Mouse (Mus musculus) fibroblast of lung, adult 2 months (primary cell): ENCODE data around the gene Zbtb18.
"Not testable (repeated sequence)": the region's sequence is repeated elsewhere in the genome, so short reads cannot be mapped to it uniquely, and the experiment has no call there.

ENCODE experiments used
- DNase-seq: peaks from one replicate; pipeline ENCODE4 v3.0.0-alpha.2; 2011; ENCODE audit warnings: low read depth

Gene Zbtb18

GRCm38 (mm10) chr1:177447541-177448111 lies 5.5 kb downstream of the Zbtb18 start:
- no peak for DNase-seq

GRCm38 (mm10) chr1:177448121-177448561 lies 6.0 kb downstream of the Zbtb18 start:
- DNase-seq = no peak

GRCm38 (mm10) chr1:177448921-177449320 lies 6.8 kb downstream of the Zbtb18 start:
- no peak for DNase-seq

- not testable (repeated sequence) for DNase-seq
These were observed 7.7 kb downstream of the Zbtb18 start for GRCm38 (mm10) chr1:177449857-177450256.

GRCm38 (mm10) chr1:177451041-177451440 lies 8.9 kb downstream of the Zbtb18 start:
- no peak for DNase-seq

- no peak for DNase-seq
These were observed 9.9 kb downstream of the Zbtb18 start for GRCm38 (mm10) chr1:177451991-177452431.

- DNase-seq = no peak
These were observed 10.8 kb downstream of the Zbtb18 start for GRCm38 (mm10) chr1:177452987-177453386.

- DNase-seq = no peak
These were observed 11.7 kb downstream of the Zbtb18 start for GRCm38 (mm10) chr1:177453806-177454205.

- no peak for DNase-seq
These were observed 12.3 kb downstream of the Zbtb18 start for GRCm38 (mm10) chr1:177454492-177454891.

GRCm38 (mm10) chr1:177455466-177455865 lies 13.3 kb downstream of the Zbtb18 start:
- DNase-seq = no peak

GRCm38 (mm10) chr1:177456208-177456607 lies 14.1 kb downstream of the Zbtb18 start:
- no peak for DNase-seq

GRCm38 (mm10) chr1:177456772-177457171 lies 14.6 kb downstream of the Zbtb18 start:
- DNase-seq = no peak

GRCm38 (mm10) chr1:177457981-177458380 lies 15.8 kb downstream of the Zbtb18 start:
- no peak for DNase-seq

- DNase-seq = no peak
These were observed 16.6 kb downstream of the Zbtb18 start for GRCm38 (mm10) chr1:177458456-177459389.

GRCm38 (mm10) chr1:177459536-177459935 lies 17.4 kb downstream of the Zbtb18 start:
- DNase-seq = no peak

GRCm38 (mm10) chr1:177467150-177467549 lies 25.0 kb downstream of the Zbtb18 start:
- DNase-seq = no peak

- DNase-seq = no peak
These were observed 26.3 kb downstream of the Zbtb18 start for GRCm38 (mm10) chr1:177468436-177468835.

GRCm38 (mm10) chr1:177470091-177470490 lies 27.9 kb downstream of the Zbtb18 start:
- peak; percentile 22 for DNase-seq

- no peak for DNase-seq
These were observed 28.8 kb downstream of the Zbtb18 start for GRCm38 (mm10) chr1:177470951-177471350.

GRCm38 (mm10) chr1:177475542-177476197 lies 33.5 kb downstream of the Zbtb18 start:
- no peak for DNase-seq

GRCm38 (mm10) chr1:177478578-177478977 lies 36.4 kb downstream of the Zbtb18 start:
- DNase-seq = no peak

GRCm38 (mm10) chr1:177479356-177480004 lies 37.3 kb downstream of the Zbtb18 start:
- DNase-seq = peak; percentile 17
